Mouse (Mus musculus) myocyte (in vitro differentiated cells): Measurements from ENCODE around the gene Man2a1. TPM values are rescaled to one million over a fixed set of nuclear protein-coding genes. Genes with fewer than 3 reads are reported as not detected.

Experiments used
- H3K27me3 ChIP-seq: one replicate; pipeline ENCODE4 v1.6.1; 2011; ENCODE audit not compliant: control insufficient read depth, insufficient read depth, insufficient read length
- H3K36me3 ChIP-seq: one replicate; pipeline ENCODE4 v1.6.1; 2011; ENCODE audit not compliant: control insufficient read depth, insufficient read depth
- H3K4me2 ChIP-seq: one replicate; pipeline ENCODE4 v1.6.1; 2011; ENCODE audit warnings: low read depth, control low read depth
- H3K4me3 ChIP-seq: one replicate; pipeline ENCODE4 v1.5.1; 2011; ENCODE audit warnings: mild to moderate bottlenecking, control low read depth, moderate library complexity
- H3K79me2 ChIP-seq: one replicate; pipeline ENCODE4 v1.6.1; 2011; ENCODE audit not compliant: control insufficient read depth, insufficient read depth
- H3ac ChIP-seq: one replicate; pipeline ENCODE4 v1.6.1; 2011; ENCODE audit not compliant: control insufficient read depth, insufficient read length
- CEBPB ChIP-seq: IDR thresholded peaks from 2 replicates; pipeline ENCODE4 v1.6.1; 2011; ENCODE audit warnings: mild to moderate bottlenecking, moderate library complexity; ENCODE audit not compliant: poor library complexity, insufficient read depth, severe bottlenecking
- E2F4 ChIP-seq: IDR thresholded peaks from one replicate; pipeline ENCODE4 v1.6.1; 2011; ENCODE audit warnings: mild to moderate bottlenecking, control low read depth, moderate library complexity; ENCODE audit not compliant: insufficient read depth
- MAX ChIP-seq: IDR thresholded peaks from one replicate; pipeline ENCODE4 v1.6.1; 2011; ENCODE audit warnings: low read depth, mild to moderate bottlenecking, control low read depth
- MYOD1 ChIP-seq, 3 experiments: IDR thresholded peaks; one replicate each; pipeline ENCODE4 v1.6.1; 2011; ENCODE audit warnings: control low read depth in 2 of 3, low read depth in 2 of 3, mild to moderate bottlenecking in 2 of 3, moderate library complexity in 1 of 3; ENCODE audit not compliant: insufficient read length in 2 of 3, control insufficient read depth in 1 of 3
- MYOG ChIP-seq, 3 experiments: IDR thresholded peaks; one replicate each; pipeline ENCODE4 v1.6.1; 2011; ENCODE audit warnings: control low read depth in 2 of 3, low read depth in 2 of 3, mild to moderate bottlenecking in 2 of 3; ENCODE audit not compliant: insufficient read length in 2 of 3, control insufficient read depth in 1 of 3, insufficient read depth in 1 of 3
- POLR2A ChIP-seq: IDR thresholded peaks from one replicate; pipeline ENCODE4 v1.6.1; 2011; ENCODE audit warnings: low read depth, mild to moderate bottlenecking, control low read depth, moderate library complexity; ENCODE audit not compliant: insufficient read length
- POLR2AphosphoS2 ChIP-seq: IDR thresholded peaks from one replicate; pipeline ENCODE4 v1.6.1; 2011; ENCODE audit warnings: low read depth, control low read depth; ENCODE audit not compliant: insufficient read length
- REST ChIP-seq: IDR thresholded peaks from one replicate; pipeline ENCODE4 v1.6.1; 2011; ENCODE audit warnings: mild to moderate bottlenecking, control low read depth, moderate library complexity; ENCODE audit not compliant: insufficient read depth, insufficient read length
- SRF ChIP-seq: IDR thresholded peaks from one replicate; pipeline ENCODE4 v1.6.1; 2011; ENCODE audit warnings: low read depth; ENCODE audit not compliant: control insufficient read depth, insufficient read length
- TCF12 ChIP-seq: IDR thresholded peaks from one replicate; pipeline ENCODE4 v1.6.1; 2011; ENCODE audit warnings: mild to moderate bottlenecking, control low read depth; ENCODE audit not compliant: poor library complexity, insufficient read depth, severe bottlenecking
- TCF3 ChIP-seq: IDR thresholded peaks from one replicate; pipeline ENCODE4 v1.6.1; 2011; ENCODE audit warnings: low read depth, control low read depth; ENCODE audit not compliant: insufficient read length
- USF1 ChIP-seq: IDR thresholded peaks from one replicate; pipeline ENCODE4 v1.6.1; 2011; ENCODE audit warnings: low read depth, mild to moderate bottlenecking, control low read depth, moderate library complexity
- polyA plus RNA-seq: library from polyadenylated mRNA; unstranded; fragments of >200 nt; fragmentation: generic; extraction: Trizol; gene quantifications from one replicate; pipeline ENCODE4 v1.2.1, GENCODE M21; 2012; ENCODE audit warnings: missing spikeins

Man2a1 gene
- polyA plus RNA-seq, 1 experiment, result 8.6 TPM

DNA sequence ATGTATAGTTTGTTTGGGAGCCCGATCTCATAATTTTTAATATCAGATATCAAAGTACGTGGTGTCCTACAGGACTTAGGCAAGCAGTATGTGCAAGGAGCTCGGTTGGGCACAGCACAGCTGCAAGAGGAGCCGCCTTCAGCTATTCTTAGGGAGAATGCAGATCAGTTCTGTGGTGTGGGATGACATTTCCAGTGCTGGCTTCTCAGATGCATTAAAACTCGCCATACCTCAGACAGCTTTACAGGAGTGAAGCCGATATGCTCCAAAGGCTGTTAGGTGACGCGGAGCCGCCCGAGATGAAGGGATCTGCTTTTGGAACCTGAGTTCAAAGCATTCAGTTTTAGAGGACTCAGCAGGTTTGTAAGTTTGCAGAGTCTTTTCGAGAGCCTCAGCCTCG is 30.0 kb downstream of the Man2a1 start:
- Histone ChIP-seq H3K27me3 (no peaks in the 10 kb centered on the region), H3K36me3 (peaks cover 56% of the 10 kb centered on the region), H3K4me2 (no peak overlapping the region), H3ac (no peak overlapping the region), H3K4me3 (no peak overlapping the region), H3K79me2 (no peaks in the 10 kb centered on the region)
- TF ChIP-seq TCF12, result no peak
- TF ChIP-seq CEBPB, result no peak
- no peak for TF ChIP-seq E2F4
- TF ChIP-seq REST, result no peak
- TF ChIP-seq SRF, result no peak
- TF ChIP-seq TCF3, result no peak
- peak in 1 of 3 experiments; percentile 32 for TF ChIP-seq MYOG (IDR thresholded peaks at IDR 0.05; ENCODE audit: control insufficient read depth in 1 of 3, insufficient read depth in 1 of 3, insufficient read length in 2 of 3, low read depth in 2 of 3)
- peak in 1 of 3 experiments; percentile 29 for TF ChIP-seq MYOD1 (IDR thresholded peaks at IDR 0.05; ENCODE audit: control insufficient read depth in 1 of 3, insufficient read length in 2 of 3, low read depth in 2 of 3)

DNA sequence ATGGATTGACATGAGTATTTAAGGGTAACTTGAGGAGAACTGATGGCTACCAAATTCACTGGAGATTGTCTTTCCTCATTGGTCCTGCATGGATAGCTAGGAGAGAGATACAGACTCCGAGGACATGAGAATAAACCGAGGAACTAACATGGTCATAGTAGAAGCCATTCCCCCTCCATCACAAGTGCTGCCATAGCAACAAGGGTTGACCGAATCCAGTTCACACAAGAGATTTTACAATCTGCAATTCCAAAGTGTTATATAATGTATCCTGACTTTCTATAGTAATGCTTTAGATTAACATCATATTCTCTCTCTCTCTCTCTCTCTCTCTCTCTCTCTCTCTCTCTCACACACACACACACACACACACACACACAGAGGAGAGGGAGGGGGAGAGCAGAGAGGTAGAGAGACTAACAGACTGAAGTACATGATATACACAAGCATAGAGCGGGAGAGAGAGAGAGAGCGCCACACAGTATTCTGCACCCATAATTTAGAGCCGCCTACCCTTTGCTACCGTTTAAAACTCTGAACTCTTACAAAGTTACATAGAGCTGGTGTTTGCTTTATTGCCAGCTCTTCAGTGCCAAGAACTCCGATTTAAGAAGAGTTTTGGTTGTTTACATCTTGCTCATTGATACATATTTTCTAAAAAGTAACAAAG is 37.5 kb downstream of the Man2a1 start:
- TF ChIP-seq CEBPB (no peak), TCF3 (no peak), MAX (no peak), SRF (no peak), POLR2AphosphoS2 (no peak), E2F4 (no peak)
- Histone ChIP-seq H3ac (no peak overlapping the region), H3K79me2 (no peaks in the 10 kb centered on the region), H3K27me3 (no peaks in the 10 kb centered on the region), H3K4me2 (no peak overlapping the region), H3K36me3 (peaks cover 21% of the 10 kb centered on the region), H3K4me3 (no peak overlapping the region)

DNA sequence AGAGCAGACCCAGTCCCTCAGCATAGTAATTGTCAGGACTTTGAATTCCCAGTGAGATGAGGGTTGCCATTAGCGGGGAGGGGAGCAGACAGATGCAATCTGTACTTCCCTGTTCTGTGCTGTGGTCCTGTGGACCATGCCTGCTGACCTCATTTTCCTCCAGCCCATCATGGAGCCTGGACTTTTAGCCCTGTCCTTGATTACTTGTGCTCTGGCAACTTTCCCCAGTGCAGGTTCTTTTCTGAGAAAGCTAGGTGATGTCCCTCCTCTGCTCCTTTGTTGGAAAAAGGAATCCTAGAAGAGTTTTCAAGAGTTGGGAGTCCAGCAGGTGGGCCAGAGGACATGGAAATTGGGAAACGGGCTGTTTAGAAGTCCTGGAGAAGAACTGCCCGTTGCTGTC is 40.8 kb downstream of the Man2a1 start:
- H3K36me3 ChIP-seq, result peaks cover 12% of the 10 kb centered on the region
- no peaks in the 10 kb centered on the region for H3K27me3 ChIP-seq
- no peak overlapping the region for H3ac ChIP-seq
- no peak overlapping the region for H3K4me2 ChIP-seq
- H3K4me3 ChIP-seq, result no peak overlapping the region
- TF ChIP-seq E2F4 (no peak), USF1 (no peak), MYOG (IDR thresholded peaks at IDR 0.05; ENCODE audit: control insufficient read depth in 1 of 3, insufficient read depth in 1 of 3, insufficient read length in 2 of 3, low read depth in 2 of 3) (no peak), MYOD1 (IDR thresholded peaks at IDR 0.05; ENCODE audit: control insufficient read depth in 1 of 3, insufficient read length in 2 of 3, low read depth in 2 of 3) (no peak)
- H3K79me2 ChIP-seq, result no peaks in the 10 kb centered on the region

DNA sequence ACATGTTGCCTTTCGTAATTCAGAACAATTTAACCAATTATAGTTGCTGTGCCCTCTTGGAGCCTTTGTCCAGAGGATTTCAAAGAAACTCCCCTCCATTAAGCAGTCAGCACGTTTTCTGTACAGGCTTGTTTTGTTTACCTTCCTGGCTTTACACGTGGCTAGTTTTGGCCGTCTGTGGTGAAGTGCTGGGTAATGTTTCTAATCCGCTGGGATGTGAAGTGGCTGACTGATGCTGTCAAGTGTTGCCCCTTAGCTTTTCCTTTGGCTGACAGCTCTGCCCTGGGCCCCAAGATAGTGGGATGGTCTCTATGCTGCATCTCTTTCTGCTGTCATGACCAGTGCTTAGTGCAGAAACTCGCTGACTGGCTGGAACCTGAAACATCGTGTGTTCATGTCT is 43.1 kb downstream of the Man2a1 start:
- H3K27me3 ChIP-seq, result no peaks in the 10 kb centered on the region
- H3K4me2 ChIP-seq, result no peak overlapping the region
- H3K79me2 ChIP-seq, result peaks cover 5% of the 10 kb centered on the region

DNA sequence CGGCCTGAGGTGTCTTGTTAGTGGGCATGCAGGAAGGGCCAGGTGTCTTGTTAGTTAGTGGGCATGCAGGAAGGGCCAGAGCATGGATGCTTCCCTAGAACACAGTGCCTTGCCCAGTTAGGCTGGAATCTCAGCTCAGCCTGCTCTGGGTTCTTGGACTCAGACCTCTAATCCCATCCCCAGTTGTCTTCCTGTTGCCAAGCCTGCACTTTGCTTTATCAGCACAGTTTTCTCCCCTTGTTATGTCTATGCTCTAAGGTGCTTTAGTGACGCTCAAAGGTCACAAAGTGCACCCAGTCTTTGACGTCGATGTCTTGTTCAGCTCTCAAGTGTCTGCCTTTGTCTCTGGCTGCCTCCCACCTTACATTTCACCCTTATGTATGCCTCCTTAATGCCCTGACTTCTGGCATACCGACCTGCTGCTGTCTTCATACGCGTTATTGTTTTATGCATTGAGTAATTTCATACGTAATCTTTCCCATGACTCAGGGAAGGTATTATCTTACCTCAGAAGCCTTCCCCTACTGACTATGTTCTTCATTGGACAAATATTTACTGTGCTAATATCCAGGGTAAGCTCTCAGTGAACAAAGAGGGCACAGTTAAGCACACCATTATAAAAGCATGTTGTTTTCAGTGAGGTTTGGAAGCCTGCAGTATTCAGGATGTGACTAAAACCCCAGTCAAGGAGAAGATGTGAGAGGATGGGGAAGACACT is 44.5 kb downstream of the Man2a1 start:
- H3K36me3 ChIP-seq, result peaks cover 14% of the 10 kb centered on the region
- no peak for TF ChIP-seq MYOG (IDR thresholded peaks at IDR 0.05; ENCODE audit: control insufficient read depth in 1 of 3, insufficient read depth in 1 of 3, insufficient read length in 2 of 3, low read depth in 2 of 3)
- no peak for TF ChIP-seq POLR2A
- TF ChIP-seq MYOD1 (IDR thresholded peaks at IDR 0.05; ENCODE audit: control insufficient read depth in 1 of 3, insufficient read length in 2 of 3, low read depth in 2 of 3), result no peak
- no peak for TF ChIP-seq TCF3
- TF ChIP-seq USF1, result no peak
- TF ChIP-seq CEBPB, result no peak
- no peak for TF ChIP-seq REST
- TF ChIP-seq TCF12, result no peak
- TF ChIP-seq SRF, result no peak
- TF ChIP-seq MAX, result no peak
- no peak for TF ChIP-seq POLR2AphosphoS2
- no peak for TF ChIP-seq E2F4
- H3K27me3 ChIP-seq, result no peaks in the 10 kb centered on the region
- H3K79me2 ChIP-seq, result peaks cover 5% of the 10 kb centered on the region
- H3K4me2 ChIP-seq, result no peak overlapping the region
- no peak overlapping the region for H3ac ChIP-seq
- no peak overlapping the region for H3K4me3 ChIP-seq

More for the DNA sequence above, 43.1 kb downstream of the Man2a1 start:
- no peak overlapping the region for H3ac ChIP-seq
- H3K4me3 ChIP-seq, result no peak overlapping the region
- H3K36me3 ChIP-seq, result peaks cover 8% of the 10 kb centered on the region
- no peak for TF ChIP-seq MAX
